ENCODE assay signal across 8 mouse cellular contexts in the genomic region with DNA sequence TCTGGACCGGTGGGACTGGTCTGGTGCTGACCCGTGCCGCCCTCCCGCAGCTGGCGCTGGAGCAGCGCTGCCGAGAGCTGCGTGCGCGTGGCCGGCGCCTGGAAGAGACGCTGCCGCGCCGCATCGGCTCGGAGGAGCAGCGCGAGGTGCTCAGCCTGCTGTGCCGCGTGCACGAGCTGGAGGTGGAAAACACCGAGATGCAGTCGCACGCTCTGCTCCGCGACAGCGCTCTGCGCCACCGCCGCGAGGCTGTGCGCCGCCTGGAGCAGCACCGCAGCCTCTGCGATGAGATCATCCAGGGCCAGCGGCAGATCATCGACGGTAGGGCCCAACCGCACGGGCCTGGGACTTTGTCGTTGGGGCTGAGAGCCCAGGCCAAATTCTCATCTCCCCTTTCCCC. TPM values are rescaled to one million over a fixed set of nuclear protein-coding genes. Genes with fewer than 3 reads are reported as not detected.
DNase-seq lines count a peak whose midpoint lies in the region; ATAC-seq and TF ChIP-seq lines count a peak whose summit lies in the region.

No protein-coding gene starts in this region.

- peaks cover 22% of the 10 kb centered on the region for H3K4me1 ChIP-seq in heart, embryonic 15.5 days (replicated peaks)
- H3K4me1 ChIP-seq in G1E (ENCODE audit: insufficient read depth, low read depth, low read length), result no peaks in the 10 kb centered on the region
- peaks cover 10% of the 10 kb centered on the region for H3K4me1 ChIP-seq in forebrain, embryonic 11.5 days (replicated peaks; ENCODE audit: control insufficient read depth, insufficient read depth, low read length)
- peaks cover 13% of the 10 kb centered on the region for H3K4me1 ChIP-seq in limb, embryonic 12.5 days (replicated peaks)

- peak overlapping the region; percentile 36 for H3K4me3 ChIP-seq in heart, embryonic 15.5 days
- H3K4me3 ChIP-seq in G1E (ENCODE audit: low read depth, low read length), result peak overlapping the region; percentile 1; the same call in 1 of the 2 replicates
- peak overlapping the region; percentile 19 for H3K4me3 ChIP-seq in forebrain, embryonic 11.5 days (ENCODE audit: low read depth, low read length)
- H3K4me3 ChIP-seq in limb, embryonic 12.5 days (replicated peaks), result peak overlapping the region; percentile 35

- H3K36me3 ChIP-seq in heart, embryonic 15.5 days, result no peaks in the 10 kb centered on the region
- H3K36me3 ChIP-seq in G1E (replicated peaks), result no peaks in the 10 kb centered on the region
- H3K36me3 ChIP-seq in forebrain, embryonic 11.5 days (ENCODE audit: control insufficient read depth, insufficient read depth, low read length), result no peaks in the 10 kb centered on the region
- H3K36me3 ChIP-seq in limb, embryonic 12.5 days, result no peaks in the 10 kb centered on the region

- H3K4me2 ChIP-seq in heart, embryonic 15.5 days, result peak overlapping the region; percentile 64
- H3K4me2 ChIP-seq in forebrain, embryonic 11.5 days (ENCODE audit: low read depth, low read length, severe bottlenecking), result peak overlapping the region; percentile 49
- peak overlapping the region; percentile 57 for H3K4me2 ChIP-seq in limb, embryonic 12.5 days

- H3K9me3 ChIP-seq in heart, embryonic 15.5 days (replicated peaks), result no peaks in the 10 kb centered on the region
- peaks cover 95% of the 10 kb centered on the region for H3K9me3 ChIP-seq in G1E (replicated peaks)
- no peaks in the 10 kb centered on the region for H3K9me3 ChIP-seq in forebrain, embryonic 11.5 days (ENCODE audit: control insufficient read depth, low read length)
- no peaks in the 10 kb centered on the region for H3K9me3 ChIP-seq in limb, embryonic 12.5 days

- H3K9ac ChIP-seq in heart, embryonic 15.5 days, result peak overlapping the region; percentile 23; the same call in 1 of the 2 replicates
- peak overlapping the region; percentile 47 for H3K9ac ChIP-seq in forebrain, embryonic 11.5 days (ENCODE audit: low read length)
- H3K9ac ChIP-seq in limb, embryonic 12.5 days (replicated peaks), result peak overlapping the region; percentile 34; the same call in 1 of the 2 replicates

- 3% methylated on average over 43 of the region's 43 CpGs for WGBS in heart, embryonic 15.5 days
- 3% methylated on average over 43 of the region's 43 CpGs for WGBS in forebrain, embryonic 11.5 days
- 2% methylated on average over 43 of the region's 43 CpGs for WGBS in limb, embryonic 12.5 days

- no peak for TF ChIP-seq CTCF in G1E (IDR thresholded peaks at IDR 0.05; ENCODE audit: low read depth, low read length)

- ATAC-seq in heart, embryonic 15.5 days (replicated peaks; ENCODE audit: insufficient number of reproducible peaks, insufficient read depth, low FRiP score, low read depth), result no peak
- no peak for ATAC-seq in G1E (ENCODE audit: extremely low read depth, insufficient number of reproducible peaks, low FRiP score, poor library complexity, severe bottlenecking)
- peak; percentile 53; the same call in 1 of the 2 replicates for ATAC-seq in forebrain, embryonic 11.5 days (replicated peaks; ENCODE audit: low FRiP score)
- no peak for ATAC-seq in limb, embryonic 12.5 days (ENCODE audit: insufficient number of reproducible peaks, insufficient read depth, low FRiP score, low TSS enrichment, low read depth)

- DNase-seq in heart, adult 8-10 months (ENCODE audit: low spot score), result no peak
- no peak for DNase-seq in G1E (ENCODE audit: low spot score)
- peak; percentile 73 for DNase-seq in forebrain, embryonic 11.5 days (ENCODE audit: low spot score)
- DNase-seq in right cerebral cortex, postnatal 25 days, result peak; percentile 79
- no peak for DNase-seq in ovary, postnatal 14 days (ENCODE audit: low spot score)
- no peak for DNase-seq in thymus, adult 18-20 months

- H3K27me3 ChIP-seq in heart, embryonic 15.5 days, result peaks cover 95% of the 10 kb centered on the region
- H3K27me3 ChIP-seq in G1E (ENCODE audit: insufficient read depth, low read length), result no peaks in the 10 kb centered on the region
- peaks cover 37% of the 10 kb centered on the region for H3K27me3 ChIP-seq in forebrain, embryonic 11.5 days (ENCODE audit: control insufficient read depth, insufficient read depth, low read length)
- peaks cover 98% of the 10 kb centered on the region for H3K27me3 ChIP-seq in limb, embryonic 12.5 days

- H3K27ac ChIP-seq in heart, embryonic 15.5 days, result no peak overlapping the region
- H3K27ac ChIP-seq in forebrain, embryonic 11.5 days (ENCODE audit: low read depth, low read length), result no peak overlapping the region
- no peak overlapping the region for H3K27ac ChIP-seq in limb, embryonic 12.5 days

RNA-seq across cellular contexts. Expression of gene Btbd17, which starts 9.4 kb away (rescaled TPM):
- polyA plus RNA-seq in heart, embryonic 15.5 days (2015; fragmentation: Nextera tagmentation; extraction: Ambion mirVana), result 0.08 and 0.46 TPM in 2 replicates
- not detected for total RNA-seq in heart, adult 8-10 months (2022)
- not detected in 2 replicates for total RNA-seq in G1E (2014; fragmentation: Nextera tagmentation)
- total RNA-seq in G1E (2017), result 0.06 and 0.11 TPM in 2 replicates
- not detected in 2 replicates for polyA plus RNA-seq in G1E (2012)
- polyA plus RNA-seq in forebrain, embryonic 11.5 days (2014; fragmentation: Nextera tagmentation; extraction: Ambion mirVana), result 42.2 and 47.3 TPM in 2 replicates
- polyA plus RNA-seq in limb, embryonic 12.5 days (2016; fragmentation: Nextera tagmentation; extraction: Ambion mirVana), result 1.5 TPM in 2 replicates

RNA-seq across cellular contexts. Expression of gene Gpr142, which starts 12.4 kb away (rescaled TPM):
- not detected in 2 replicates for polyA plus RNA-seq in heart, embryonic 15.5 days (2015; fragmentation: Nextera tagmentation; extraction: Ambion mirVana)
- not detected for total RNA-seq in heart, adult 8-10 months (2022)
- total RNA-seq in G1E (2014; fragmentation: Nextera tagmentation) (not detected in 2 replicates), G1E (2017) (0.22 TPM in 1 of 2 replicates, not detected in the other)
- not detected in 2 replicates for polyA plus RNA-seq in G1E (2012)
- not detected in 2 replicates for polyA plus RNA-seq in forebrain, embryonic 11.5 days (2014; fragmentation: Nextera tagmentation; extraction: Ambion mirVana)
- polyA plus RNA-seq in limb, embryonic 12.5 days (2016; fragmentation: Nextera tagmentation; extraction: Ambion mirVana), result not detected in 2 replicates

RNA-seq across cellular contexts. Expression of gene Kif19a, which starts 21.1 kb away (rescaled TPM):
- polyA plus RNA-seq in heart, embryonic 15.5 days (2015; fragmentation: Nextera tagmentation; extraction: Ambion mirVana), result 0.16 and 0.33 TPM in 2 replicates
- under 1 TPM; 0.25 to 0.80 (median 0.42) TPM for total RNA-seq in heart, adult 8-10 months (2022)
- total RNA-seq in G1E (2014; fragmentation: Nextera tagmentation), result not detected in 2 replicates
- 0.12 TPM in 1 of 2 replicates, not detected in the other for total RNA-seq in G1E (2017)
- polyA plus RNA-seq in G1E (2012), result not detected in 2 replicates
- 0.83 and 1.2 TPM in 2 replicates for polyA plus RNA-seq in forebrain, embryonic 11.5 days (2014; fragmentation: Nextera tagmentation; extraction: Ambion mirVana)
- polyA plus RNA-seq in limb, embryonic 12.5 days (2016; fragmentation: Nextera tagmentation; extraction: Ambion mirVana), result 0.06 TPM in 1 of 2 replicates, not detected in the other

RNA-seq across cellular contexts. Expression of gene Dnaic2, which starts 59.1 kb away (rescaled TPM):
- polyA plus RNA-seq in heart, embryonic 15.5 days (2015; fragmentation: Nextera tagmentation; extraction: Ambion mirVana), result 0.64 and 1.0 TPM in 2 replicates
- total RNA-seq in heart, adult 8-10 months (2022), result under 1 TPM in 1 of 4 experiments, not detected in 3; 0.47 TPM
- total RNA-seq in G1E (2014; fragmentation: Nextera tagmentation) (not detected in 2 replicates), G1E (2017) (0.06 TPM in 1 of 2 replicates, not detected in the other)
- polyA plus RNA-seq in G1E (2012), result not detected in 2 replicates
- 0.96 and 1.1 TPM in 2 replicates for polyA plus RNA-seq in forebrain, embryonic 11.5 days (2014; fragmentation: Nextera tagmentation; extraction: Ambion mirVana)
- 0.50 and 0.67 TPM in 2 replicates for polyA plus RNA-seq in limb, embryonic 12.5 days (2016; fragmentation: Nextera tagmentation; extraction: Ambion mirVana)

Comparison
In these comparisons a context has a peak if more than half of its experiments do, and no peak if none do; other contexts are left out.
1. DNase-seq: peak in forebrain, embryonic 11.5 days (single experiment) and right cerebral cortex, postnatal 25 days (single experiment); none in heart, adult 8-10 months (single experiment), G1E (single experiment), ovary, postnatal 14 days (single experiment) and thymus, adult 18-20 months (0 of 2).
2. RNA of gene Btbd17, which starts 9.4 kb away (polyA plus RNA-seq): 42.2 to 47.3 TPM in forebrain, embryonic 11.5 days; 1.5 TPM in limb, embryonic 12.5 days, 0.08 to 0.46 TPM in heart, embryonic 15.5 days and not detected in G1E; every median in the first group is over 10 times any median in the second.
3. Peak in every context shown above with its lines, with median percentiles within 50 percentile points of each other: H3K4me2 ChIP-seq, H3K4me3 ChIP-seq and H3K9ac ChIP-seq.